Mouse (Mus musculus): Measurements from ENCODE around the gene Scgb1b7. TPM values are rescaled to one million over a fixed set of nuclear protein-coding genes. Genes with fewer than 3 reads are reported as not detected.
"Not testable (repeated sequence)": the region's sequence is repeated elsewhere in the genome, so short reads cannot be mapped to it uniquely, and the experiment has no call there.

Scgb1b7 gene
- total RNA-seq (2021) = not detected
- long read RNA-seq, experiment 1 = 0 reads
- long read RNA-seq, experiment 2 = 0 reads

- intact Hi-C loops (cut with DNase I; ENCODE audit: low total_unique reads); DNase-seq: not testable (repeated sequence)
Measured at GRCm38 (mm10) chr7:31712365-31712764, at the start of gene Scgb1b7. TSS of gene Scgb1b7 (plus strand) at chr7:31712665.

GRCm38 (mm10) chr7:31705657-31706056 lies 6.8 kb upstream of the Scgb1b7 start, which contains the start of gene Scgb2b7:
TSS of gene Scgb2b7 (minus strand) at chr7:31705757.
- DNase-seq; intact Hi-C loops (cut with DNase I; ENCODE audit: low total_unique reads): not testable (repeated sequence)

Other genes starting within 250 kb of the Scgb1b7 start
- gene Scgb2b7, start 6.9 kb upstream of the Scgb1b7 start, total RNA-seq (2021) = not detected